Mouse (Mus musculus) heart, adult 2 months (tissue): ENCODE measurements around the gene Kcnmb1.

Experiments
- CTCF ChIP-seq: fragments of 200-600 bp; IDR thresholded peaks from 2 replicates; pipeline ENCODE4 v1.8.1; 2022; ENCODE audit warnings: antibody characterized with exemption, mild to moderate bottlenecking, moderate library complexity
- EP300 ChIP-seq: fragments of 200-500 bp; IDR thresholded peaks from 2 replicates; pipeline ENCODE4 v1.6.1; 2011; ENCODE audit warnings: low read depth, low read length, control low read depth; ENCODE audit not compliant: insufficient read depth
- POLR2A ChIP-seq: fragments of 200-500 bp; IDR thresholded peaks from 2 replicates; pipeline ENCODE4 v1.6.1; 2011; ENCODE audit warnings: mild to moderate bottlenecking, low read depth, low read length, control low read depth; ENCODE audit not compliant: insufficient read depth

- TF ChIP-seq POLR2A (no peak), CTCF (no peak), EP300 (no peak)
These were observed 30.3 kb upstream of the Kcnmb1 start for GRCm38 (mm10) chr11:33932386-33933111.
